Mouse (Mus musculus) lung, embryonic 15.5 days (tissue): Measurements from ENCODE around the gene Lzts2. TPM values are rescaled to one million over a fixed set of nuclear protein-coding genes. Genes with fewer than 3 reads are reported as not detected.

Experiments
- ATAC-seq: fragments of 200-750 bp; cut with Nextera tagmentation; 2 replicates; pipeline ENCODE4 v1.8.0; 2017; ENCODE audit warnings: moderate number of reproducible peaks, borderline replicate concordance; ENCODE audit not compliant: low FRiP score, low TSS enrichment; ENCODE audit errors: extremely low read depth
- H3K27ac ChIP-seq: fragments of 300-500 bp; sonication (generic); 2 replicates; pipeline ENCODE4 v1.5.1; 2015; ENCODE audit warnings: moderate library complexity, mild to moderate bottlenecking, inconsistent platforms
- H3K27me3 ChIP-seq: fragments of 300-500 bp; sonication (generic); 2 replicates; pipeline ENCODE4 v1.6.1; 2015; ENCODE audit warnings: inconsistent platforms
- H3K36me3 ChIP-seq: fragments of 300-500 bp; sonication (generic); 2 replicates; pipeline ENCODE4 v1.6.1; 2015; ENCODE audit warnings: inconsistent platforms
- H3K4me1 ChIP-seq: fragments of 300-500 bp; sonication (generic); 2 replicates; pipeline ENCODE4 v1.6.1; 2015; ENCODE audit warnings: inconsistent platforms
- H3K4me2 ChIP-seq: fragments of 300-500 bp; sonication (generic); 2 replicates; pipeline ENCODE4 v1.6.1; 2015; ENCODE audit warnings: inconsistent platforms, mild to moderate bottlenecking, moderate library complexity
- H3K4me3 ChIP-seq: fragments of 300-500 bp; sonication (generic); 2 replicates; pipeline ENCODE4 v1.5.1; 2015; ENCODE audit warnings: mild to moderate bottlenecking, inconsistent platforms
- H3K9ac ChIP-seq: fragments of 300-500 bp; sonication (generic); 2 replicates; pipeline ENCODE4 v1.6.1; 2015; ENCODE audit warnings: inconsistent platforms
- H3K9me3 ChIP-seq: fragments of 300-500 bp; sonication (generic); 2 replicates; pipeline ENCODE4 v1.6.1; 2016; ENCODE audit warnings: inconsistent platforms
- WGBS: fragments of 180-500 bp; shearing (Covaris S2); methylation state at CpG from one replicate; pipeline ENCODE4 v1.1.7; 2015; 5-methylcytosine and 5-hydroxymethylcytosine counted together
- polyA plus RNA-seq: library from polyadenylated mRNA; unstranded; fragments of >200 nt; fragmentation: Nextera tagmentation; extraction: Ambion mirVana; gene quantifications from 2 replicates; pipeline ENCODE4 v1.2.1, GENCODE M21; 2015

Gene Lzts2
- 75.9 and 81.8 TPM in 2 replicates for polyA plus RNA-seq

DNA sequence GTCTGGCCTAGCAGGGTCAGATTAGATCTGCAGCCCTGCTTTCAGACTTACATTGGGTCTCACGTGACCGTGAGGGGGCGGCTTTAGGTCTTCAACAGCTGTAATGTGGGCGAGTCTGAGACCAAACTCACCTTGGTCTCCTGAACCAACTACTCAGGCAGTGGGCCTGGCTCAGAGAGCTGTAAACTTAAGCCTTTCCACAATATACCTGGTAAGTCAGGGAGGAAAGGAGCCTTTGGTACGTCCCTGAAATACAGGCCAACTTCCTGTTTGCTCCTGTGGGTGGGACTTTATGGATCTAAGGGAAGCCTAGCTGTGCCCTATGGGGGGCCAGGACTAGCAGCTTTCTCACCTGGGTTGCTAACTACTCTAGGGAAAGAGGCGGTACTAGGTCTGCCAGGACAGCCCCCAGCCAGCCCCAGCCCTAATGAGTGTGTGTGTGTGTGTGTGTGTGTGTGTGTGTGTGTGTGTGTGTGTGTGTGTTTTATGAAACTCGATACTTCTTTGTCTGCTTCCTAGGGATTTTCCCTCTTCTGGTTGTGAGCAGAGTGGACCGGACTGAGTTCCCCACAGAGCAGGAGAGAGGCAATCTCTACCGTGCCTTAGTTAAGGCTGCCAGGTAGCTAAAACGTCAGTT is at the start of gene Lzts2:
TSS of gene Lzts2 (plus strand) at position 80 of the 637 bp plus-strand sequence.
- H3K9ac ChIP-seq: peak within 1 kb of the TSS; percentile 60
- H3K36me3 ChIP-seq: peaks cover 23% of the 10 kb centered on the region
- ATAC-seq: no peak
- H3K4me2 ChIP-seq: peak within 1 kb of the TSS; percentile 79
- peaks cover 47% of the 10 kb centered on the region for H3K4me1 ChIP-seq
- WGBS: 10% methylated on average over 10 of the region's 10 CpGs
- peak within 1 kb of the TSS; percentile 99 for H3K27ac ChIP-seq
- no peaks in the 10 kb centered on the region for H3K9me3 ChIP-seq
- no peaks in the 10 kb centered on the region for H3K27me3 ChIP-seq
- H3K4me3 ChIP-seq: peak within 1 kb of the TSS; percentile 74

DNA sequence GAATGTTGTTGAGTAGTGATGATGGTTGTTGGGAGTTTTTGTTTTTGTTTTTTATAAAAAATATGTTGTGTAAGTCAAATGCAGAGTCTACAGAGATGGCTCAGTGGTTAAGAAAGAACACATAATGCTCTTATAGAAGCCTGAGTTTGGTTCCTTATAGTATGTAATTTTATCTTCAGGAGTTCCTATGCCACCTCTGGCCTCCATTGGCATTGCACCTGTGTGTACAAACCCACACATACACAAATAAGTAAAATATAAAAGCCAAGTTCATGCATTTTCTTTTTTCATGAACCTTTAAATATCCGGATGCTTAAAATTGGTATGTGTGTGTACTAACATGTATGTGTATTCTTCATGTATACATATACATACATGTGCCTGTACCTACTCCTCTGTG is 48.2 kb upstream of the Lzts2 start:
- ATAC-seq: no peak
- 97% methylated on average over 1 of the region's 1 CpGs for WGBS
- H3K27me3 ChIP-seq: no peaks in the 10 kb centered on the region

GRCm38 (mm10) chr19:44968329-44968728 is 45.9 kb upstream of the Lzts2 start:
- Histone ChIP-seq H3K36me3 (peaks cover 86% of the 10 kb centered on the region), H3K27me3 (no peaks in the 10 kb centered on the region), H3K9ac (no peak overlapping the region), H3K4me2 (no peak overlapping the region), H3K9me3 (no peaks in the 10 kb centered on the region), H3K4me3 (no peak overlapping the region), H3K4me1 (no peaks in the 10 kb centered on the region), H3K27ac (no peak overlapping the region)
- WGBS: 68% methylated on average over 3 of the region's 3 CpGs
- no peak for ATAC-seq

More for the DNA sequence above, 48.2 kb upstream of the Lzts2 start:
- no peak overlapping the region for H3K4me2 ChIP-seq
- H3K4me3 ChIP-seq: no peak overlapping the region
- no peaks in the 10 kb centered on the region for H3K9me3 ChIP-seq
- no peak overlapping the region for H3K9ac ChIP-seq
- H3K36me3 ChIP-seq: peaks cover 77% of the 10 kb centered on the region
- H3K27ac ChIP-seq: no peak overlapping the region
- H3K4me1 ChIP-seq: no peaks in the 10 kb centered on the region

- H3K4me3 ChIP-seq: no peak overlapping the region
- no peak overlapping the region for H3K9ac ChIP-seq
- H3K27me3 ChIP-seq: no peaks in the 10 kb centered on the region
- peaks cover 92% of the 10 kb centered on the region for H3K36me3 ChIP-seq
- ATAC-seq: no peak
- WGBS: 78% methylated on average over 6 of the region's 6 CpGs
- H3K9me3 ChIP-seq: no peaks in the 10 kb centered on the region
- no peak overlapping the region for H3K4me2 ChIP-seq
- no peak overlapping the region for H3K27ac ChIP-seq
- H3K4me1 ChIP-seq: no peaks in the 10 kb centered on the region
Observed at GRCm38 (mm10) chr19:44976636-44977035, 37.6 kb upstream of the Lzts2 start.

DNA sequence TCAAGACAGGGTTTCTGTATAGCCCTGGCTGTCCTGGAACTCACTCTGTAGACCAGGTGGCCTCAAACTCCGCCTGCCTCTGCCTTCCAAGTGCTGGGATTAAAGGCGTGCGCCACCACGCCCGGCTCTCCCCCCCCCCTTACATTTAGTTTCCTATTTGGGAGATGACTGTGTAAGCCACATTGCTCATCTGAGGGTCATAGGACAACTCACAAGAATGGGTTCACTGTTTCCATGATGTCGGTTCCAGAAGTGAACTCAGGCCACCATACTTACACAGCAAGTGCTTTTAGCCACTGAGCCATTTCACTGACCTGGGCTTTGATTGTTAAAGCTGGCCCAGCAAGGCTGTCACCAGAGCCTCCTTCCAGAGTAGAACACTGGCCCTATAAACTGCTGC is 37.1 kb upstream of the Lzts2 start:
- no peaks in the 10 kb centered on the region for H3K27me3 ChIP-seq
- peaks cover 93% of the 10 kb centered on the region for H3K36me3 ChIP-seq
- WGBS: 92% methylated on average over 6 of the region's 6 CpGs

DNA sequence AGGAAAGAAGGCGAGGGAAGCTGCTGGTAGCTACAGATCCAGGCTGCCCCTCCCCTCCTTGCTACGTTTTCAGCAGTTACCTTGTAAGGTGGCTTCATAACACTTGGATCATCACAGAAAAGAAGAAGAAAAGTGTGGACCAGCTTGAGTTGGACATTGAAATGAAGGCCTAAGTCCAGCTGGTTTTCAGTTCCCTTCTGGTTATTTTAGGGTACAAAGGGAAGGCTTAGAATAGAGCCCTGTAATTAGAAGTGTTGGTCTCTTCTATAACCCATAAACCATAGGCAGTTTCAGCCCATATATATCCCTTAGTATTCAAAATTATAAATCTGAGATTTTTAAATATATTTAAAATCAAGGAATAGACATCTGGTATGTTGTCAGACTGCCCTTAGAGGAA is 33.4 kb upstream of the Lzts2 start:
- WGBS: 75% methylated on average over 2 of the region's 2 CpGs
- Histone ChIP-seq H3K36me3 (peaks cover 61% of the 10 kb centered on the region), H3K27ac (no peak overlapping the region), H3K9me3 (no peaks in the 10 kb centered on the region), H3K4me2 (no peak overlapping the region), H3K4me3 (no peak overlapping the region), H3K4me1 (no peaks in the 10 kb centered on the region), H3K9ac (no peak overlapping the region), H3K27me3 (no peaks in the 10 kb centered on the region)
- no peak for ATAC-seq

More for the DNA sequence above, 37.1 kb upstream of the Lzts2 start:
- no peak for ATAC-seq
- Histone ChIP-seq H3K4me1 (no peaks in the 10 kb centered on the region), H3K4me2 (no peak overlapping the region), H3K4me3 (no peak overlapping the region), H3K9ac (no peak overlapping the region), H3K27ac (no peak overlapping the region), H3K9me3 (no peaks in the 10 kb centered on the region)

GRCm38 (mm10) chr19:44982477-44983115 is 31.6 kb upstream of the Lzts2 start:
- no peak overlapping the region for H3K27ac ChIP-seq
- H3K27me3 ChIP-seq: no peaks in the 10 kb centered on the region
- H3K36me3 ChIP-seq: peaks cover 43% of the 10 kb centered on the region
- H3K4me1 ChIP-seq: no peaks in the 10 kb centered on the region
- no peak for ATAC-seq
- no peak overlapping the region for H3K9ac ChIP-seq
- H3K4me3 ChIP-seq: no peak overlapping the region
- no peaks in the 10 kb centered on the region for H3K9me3 ChIP-seq
- no peak overlapping the region for H3K4me2 ChIP-seq
- 74% methylated on average over 7 of the region's 7 CpGs for WGBS

DNA sequence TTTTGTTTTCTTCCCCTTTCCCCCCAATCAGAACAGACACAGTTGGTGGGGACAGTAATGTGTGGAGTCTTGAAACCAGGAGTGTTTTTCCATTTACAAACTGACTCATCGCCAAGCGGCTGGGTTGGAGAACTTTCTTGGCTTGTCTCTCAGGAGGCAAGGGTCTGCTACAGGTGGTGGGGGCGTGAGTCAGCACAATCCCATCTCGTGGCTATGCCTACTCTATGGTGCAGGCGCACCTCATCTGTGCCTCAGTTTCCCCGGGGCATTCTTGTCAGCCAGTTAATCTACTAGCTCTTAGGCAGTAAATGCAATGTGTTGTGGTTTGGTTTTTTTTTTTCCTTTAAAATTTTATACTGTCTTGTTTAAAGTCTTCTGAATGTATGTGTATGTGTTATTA is 30.8 kb upstream of the Lzts2 start:
- Histone ChIP-seq H3K4me3 (no peak overlapping the region), H3K4me2 (no peak overlapping the region), H3K36me3 (peaks cover 36% of the 10 kb centered on the region), H3K27me3 (no peaks in the 10 kb centered on the region), H3K27ac (no peak overlapping the region), H3K4me1 (0 out of 2 replicates have a peak, but pooled peaks cover 3% of the 10 kb centered on the region), H3K9ac (no peak overlapping the region), H3K9me3 (no peaks in the 10 kb centered on the region)
- 86% methylated on average over 6 of the region's 6 CpGs for WGBS
- ATAC-seq: no peak

GRCm38 (mm10) chr19:44984420-44984819 is 29.8 kb upstream of the Lzts2 start:
- Histone ChIP-seq H3K4me2 (no peak overlapping the region), H3K27me3 (no peaks in the 10 kb centered on the region), H3K4me1 (peaks cover 11% of the 10 kb centered on the region), H3K9me3 (no peaks in the 10 kb centered on the region), H3K27ac (no peak overlapping the region), H3K36me3 (peaks cover 27% of the 10 kb centered on the region), H3K9ac (no peak overlapping the region), H3K4me3 (no peak overlapping the region)
- ATAC-seq: no peak
- WGBS: 89% methylated on average over 4 of the region's 4 CpGs

GRCm38 (mm10) chr19:44985159-44985988 is 28.8 kb upstream of the Lzts2 start:
- ATAC-seq: no peak
- WGBS: 42% methylated on average over 5 of the region's 5 CpGs

GRCm38 (mm10) chr19:44987004-44987403 is 27.2 kb upstream of the Lzts2 start:
- Histone ChIP-seq H3K4me1 (peaks cover 34% of the 10 kb centered on the region), H3K36me3 (peaks cover 5% of the 10 kb centered on the region), H3K9ac (no peak overlapping the region), H3K9me3 (no peaks in the 10 kb centered on the region), H3K4me3 (no peak overlapping the region), H3K27ac (no peak overlapping the region), H3K4me2 (no peak overlapping the region), H3K27me3 (no peaks in the 10 kb centered on the region)
- WGBS: 66% methylated on average over 6 of the region's 6 CpGs
- ATAC-seq: no peak

More at GRCm38 (mm10) chr19:44985159-44985988, 28.8 kb upstream of the Lzts2 start:
- Histone ChIP-seq H3K36me3 (peaks cover 19% of the 10 kb centered on the region), H3K27ac (no peak overlapping the region), H3K9ac (no peak overlapping the region), H3K4me3 (no peak overlapping the region), H3K4me1 (peaks cover 20% of the 10 kb centered on the region), H3K4me2 (no peak overlapping the region), H3K9me3 (no peaks in the 10 kb centered on the region), H3K27me3 (no peaks in the 10 kb centered on the region)

DNA sequence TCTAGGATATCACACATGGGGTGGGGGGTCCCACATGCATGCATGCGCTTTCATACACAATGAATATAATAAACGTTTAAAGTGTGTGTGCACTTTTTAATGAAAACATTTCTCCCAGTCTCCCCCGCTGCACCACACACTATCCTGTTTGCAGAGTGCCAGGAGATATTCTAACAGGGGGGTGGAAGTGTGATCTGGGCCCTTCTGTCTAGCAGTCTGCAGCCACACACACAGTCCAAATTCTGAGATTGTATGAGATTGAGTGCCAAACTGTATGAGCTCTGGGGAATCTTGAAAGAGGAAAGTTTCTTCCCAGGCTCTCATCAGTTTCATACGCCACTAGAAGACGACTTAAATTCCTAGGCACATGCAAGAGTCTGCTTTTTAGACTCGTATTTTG is 26.4 kb upstream of the Lzts2 start:
- Histone ChIP-seq H3K9me3 (no peaks in the 10 kb centered on the region), H3K9ac (no peak overlapping the region), H3K27ac (no peak overlapping the region), H3K4me1 (peaks cover 40% of the 10 kb centered on the region), H3K36me3 (no peaks in the 10 kb centered on the region), H3K27me3 (no peaks in the 10 kb centered on the region), H3K4me3 (no peak overlapping the region), H3K4me2 (no peak overlapping the region)
- WGBS: 51% methylated on average over 6 of the region's 6 CpGs
- no peak for ATAC-seq
